Mouse (Mus musculus) bone marrow macrophage, adult 2 months (primary cell): Measurements from ENCODE around the gene Cs.

Experiments
- CTCF ChIP-seq: IDR thresholded peaks from 2 replicates; pipeline ENCODE4 v1.5.1; 2012; ENCODE audit warnings: low read depth, mild to moderate bottlenecking, low read length, moderate library complexity
- POLR2A ChIP-seq: IDR thresholded peaks from 2 replicates; pipeline ENCODE4 v1.6.1; 2012; ENCODE audit warnings: mild to moderate bottlenecking, low read depth, low read length, borderline replicate concordance

- TF ChIP-seq CTCF = no peak
- no peak for TF ChIP-seq POLR2A
Measured at GRCm38 (mm10) chr10:128298243-128298642, 39.3 kb upstream of the Cs start.
